Mouse (Mus musculus): ENCODE results near the gene Acvr1.

GRCm38 (mm10) chr2:58475578-58475977, 91.4 kb downstream of the Acvr1 start:
- TF ChIP-seq CTCF (IDR thresholded peaks at IDR 0.05; ENCODE audit: low read depth) (no peak), EP300 (IDR thresholded peaks at IDR 0.05; ENCODE audit: low read depth) (no peak)

Data from heart, postnatal 0 days (tissue).